Mouse (Mus musculus): ENCODE data around the gene Ktn1. TPM values are rescaled to one million over a fixed set of nuclear protein-coding genes. Genes with fewer than 3 reads are reported as not detected.

Ktn1 gene
- total RNA-seq, 2 experiments from 2014 or later = 138 to 173 TPM

DNA sequence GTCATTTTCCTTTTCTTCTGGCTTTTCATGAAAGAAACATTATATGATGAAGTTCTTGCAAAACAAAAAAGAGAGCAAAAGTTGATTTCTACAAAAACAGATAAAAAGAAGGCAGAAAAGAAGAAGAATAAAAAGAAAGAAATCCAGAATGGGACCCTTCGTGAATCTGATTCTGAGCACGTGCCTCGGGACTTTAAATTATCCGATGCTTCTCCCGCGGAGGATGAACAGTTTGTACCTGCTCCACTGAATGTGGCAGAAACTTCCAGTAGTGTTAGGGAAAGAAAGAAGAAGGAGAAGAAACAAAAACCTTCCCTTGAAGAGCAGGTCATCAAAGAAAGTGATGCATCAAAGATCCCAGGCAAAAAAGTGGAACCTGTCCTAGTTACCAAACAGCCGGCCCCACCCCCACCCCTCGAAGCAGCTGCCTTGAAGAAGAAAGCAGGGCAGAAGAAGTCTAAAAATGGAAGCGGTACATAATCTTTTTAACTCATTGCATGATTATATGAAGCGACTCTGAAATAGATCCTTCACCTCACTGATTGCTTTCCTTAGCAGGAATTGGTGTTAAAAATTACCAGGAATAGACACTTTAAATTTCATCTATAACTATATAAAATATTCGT is 15.7 kb downstream of the Ktn1 start:
- intact Hi-C loops (cut with DNase I) = no loop called here
- no peak for DNase-seq

GRCm38 (mm10) chr14:47664470-47664864 is 16.2 kb downstream of the Ktn1 start:
- no peak for DNase-seq
- intact Hi-C loops (cut with DNase I) = no loop called here

GRCm38 (mm10) chr14:47665061-47665778 is 17.0 kb downstream of the Ktn1 start:
- no peak for DNase-seq
- intact Hi-C loops (cut with DNase I) = no loop called here

GRCm38 (mm10) chr14:47668096-47668495 is 19.8 kb downstream of the Ktn1 start:
- intact Hi-C loops (cut with DNase I) = no loop called here
- no peak for DNase-seq

DNA sequence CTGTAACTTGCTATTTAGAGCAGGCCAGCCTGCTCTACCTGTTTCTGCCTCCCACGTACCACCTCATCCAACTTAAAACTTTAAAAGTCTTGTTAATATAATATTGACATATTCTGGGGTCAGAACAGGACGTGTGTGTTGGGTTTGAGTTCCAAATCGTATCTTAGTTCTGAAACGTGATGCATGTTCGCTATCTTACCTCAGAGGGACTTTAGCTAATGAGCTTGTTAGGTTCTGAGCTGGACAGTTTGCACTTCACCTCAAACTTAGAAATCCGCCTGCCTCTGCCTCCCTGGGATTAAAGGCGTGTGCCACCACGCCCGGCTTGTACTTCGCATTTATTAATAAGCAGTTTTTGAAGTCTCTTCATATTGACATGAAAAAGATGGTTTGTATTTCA is 34.6 kb downstream of the Ktn1 start:
- no peak for DNase-seq
- intact Hi-C loops (cut with DNase I) = no loop called here

DNA sequence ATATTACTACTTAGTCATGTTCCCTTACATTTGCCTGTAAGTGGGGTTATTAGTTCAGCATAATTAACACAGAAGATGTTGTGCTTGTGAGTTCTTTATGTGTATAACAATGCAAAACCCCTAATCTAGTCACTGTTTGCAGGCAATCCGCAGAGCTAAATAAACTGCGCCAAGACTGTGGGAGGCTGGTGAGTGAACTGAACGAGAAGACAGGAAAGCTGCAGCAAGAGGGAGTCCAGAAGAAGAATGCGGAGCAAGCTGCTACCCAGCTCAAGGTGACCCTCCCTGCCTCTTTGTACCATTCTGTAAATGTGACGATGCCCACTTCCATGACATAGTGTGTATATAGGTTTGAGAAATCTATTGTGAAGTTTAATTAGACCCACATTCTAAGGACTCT is 36.3 kb downstream of the Ktn1 start:
- DNase-seq = no peak
- intact Hi-C loops (cut with DNase I) = no loop called here

GRCm38 (mm10) chr14:47699126-47699525 is 50.9 kb downstream of the Ktn1 start:
- DNase-seq = no peak
- intact Hi-C loops (cut with DNase I) = no loop called here

- intact Hi-C loops (cut with DNase I) = no loop called here
- no peak for DNase-seq
Measured at GRCm38 (mm10) chr14:47709546-47709945, 61.3 kb downstream of the Ktn1 start.

DNA sequence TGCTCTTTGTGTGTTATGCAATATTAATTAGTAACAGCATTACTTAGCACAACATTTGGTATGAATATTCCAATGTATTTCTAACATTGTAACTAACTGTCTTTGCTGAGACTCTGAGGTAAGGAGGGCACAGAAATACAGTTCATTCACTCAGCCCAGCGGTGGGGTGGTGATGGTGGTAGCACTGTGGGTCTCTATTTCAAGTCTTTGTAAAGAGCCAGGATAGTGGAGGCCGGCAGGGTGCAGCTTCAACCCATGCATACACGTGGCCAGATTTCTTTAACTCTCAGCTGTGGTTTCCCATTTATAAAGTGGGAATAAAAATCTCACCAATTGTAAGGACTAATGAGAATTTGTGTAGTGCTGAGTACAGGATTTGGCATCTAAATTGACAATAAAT is 67.5 kb downstream of the Ktn1 start:
- intact Hi-C loops (cut with DNase I) = no loop called here
- no peak for DNase-seq

GRCm38 (mm10) chr14:47717916-47718606 is 69.8 kb downstream of the Ktn1 start:
- intact Hi-C loops (cut with DNase I) = no loop called here

GRCm38 (mm10) chr14:47720023-47720422 is 71.8 kb downstream of the Ktn1 start:
- intact Hi-C loops (cut with DNase I) = no loop called here
- DNase-seq = no peak

More at GRCm38 (mm10) chr14:47717916-47718606, 69.8 kb downstream of the Ktn1 start:
- no peak for DNase-seq

GRCm38 (mm10) chr14:47723035-47723434 is 74.8 kb downstream of the Ktn1 start:
- no peak for DNase-seq
- intact Hi-C loops (cut with DNase I) = no loop called here

- intact Hi-C loops (cut with DNase I) = loop anchor here (5.0 kb wide), 1 partner anchor 41 kb away; no protein-coding TSS in a partner anchor
- DNase-seq = no peak
Measured at GRCm38 (mm10) chr14:47728594-47728993, 80.3 kb downstream of the Ktn1 start.

DNA sequence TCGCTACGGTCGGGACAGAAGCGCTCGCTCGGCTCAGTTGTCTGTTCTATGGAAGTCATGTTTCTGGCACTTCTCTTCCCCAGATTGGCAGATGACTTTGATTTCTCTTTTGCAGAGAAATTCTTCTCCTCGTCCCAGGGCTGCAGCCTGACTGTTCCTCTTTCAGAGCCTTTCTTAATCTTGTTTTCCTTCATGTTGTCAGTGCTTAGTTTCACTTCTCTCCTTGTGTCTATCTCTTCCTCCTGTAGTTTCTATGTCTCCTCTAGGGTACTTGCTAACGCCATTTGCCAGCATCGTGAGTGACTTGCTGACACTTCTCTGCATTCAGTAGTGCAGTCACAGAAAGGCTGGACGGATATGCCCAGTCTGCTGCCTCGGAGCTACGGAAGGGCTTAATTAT is 87.1 kb downstream of the Ktn1 start:
- intact Hi-C loops (cut with DNase I) = no loop called here

DNA sequence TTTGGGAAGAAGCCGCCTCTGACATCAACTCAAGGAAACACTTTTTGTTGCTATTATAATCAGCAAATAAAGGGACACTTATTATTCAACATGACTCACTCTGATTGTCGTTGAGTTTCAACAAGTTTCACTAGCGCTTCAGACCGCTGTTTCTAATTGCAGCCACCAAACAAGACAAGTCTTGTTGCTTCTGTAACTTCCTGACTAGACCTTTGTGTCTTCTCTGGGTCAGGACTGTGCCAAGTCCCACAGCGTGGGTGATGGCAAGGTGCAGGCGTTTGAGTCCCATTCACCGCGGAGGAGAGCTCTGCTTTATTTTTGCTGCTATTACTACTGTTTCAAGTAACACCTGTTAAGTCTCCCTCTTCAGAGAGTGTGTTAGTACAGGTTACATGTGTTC is 88.2 kb downstream of the Ktn1 start:
- DNase-seq = no peak
- intact Hi-C loops (cut with DNase I) = no loop called here

More for the DNA sequence above, 87.1 kb downstream of the Ktn1 start:
- DNase-seq = no peak

DNA sequence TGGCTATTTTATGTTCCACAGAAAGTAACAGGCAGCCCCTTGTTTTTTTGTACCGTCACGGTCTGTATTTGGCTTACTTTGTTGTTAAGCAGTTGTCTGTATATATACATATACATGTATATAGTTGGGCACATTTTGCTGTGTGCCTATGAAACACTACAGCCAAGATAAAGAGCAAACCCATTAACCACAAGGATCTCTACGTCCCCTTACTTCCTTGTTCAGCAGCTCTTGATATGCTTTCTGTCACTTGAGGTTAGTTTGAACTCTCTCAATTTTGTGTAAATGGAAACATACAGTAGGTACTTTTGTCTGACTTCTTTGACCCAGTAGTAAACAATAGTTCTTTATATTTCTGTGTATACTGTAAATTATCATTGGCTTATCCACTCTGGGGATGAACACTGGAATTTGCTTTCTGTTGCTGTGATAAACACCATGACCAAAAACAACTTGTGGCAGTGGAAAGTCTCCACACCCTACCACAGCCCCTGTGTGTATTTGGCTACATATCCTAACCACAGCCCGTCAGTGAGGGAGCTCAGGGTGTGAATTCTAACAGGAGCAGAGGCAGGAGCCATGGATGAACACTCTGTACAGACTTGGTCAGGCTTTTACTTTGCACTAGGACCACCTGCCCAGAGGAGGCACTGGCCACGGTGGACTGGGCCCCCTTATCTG is 92.2 kb downstream of the Ktn1 start:
- DNase-seq = no peak
- intact Hi-C loops (cut with DNase I) = no loop called here

DNA sequence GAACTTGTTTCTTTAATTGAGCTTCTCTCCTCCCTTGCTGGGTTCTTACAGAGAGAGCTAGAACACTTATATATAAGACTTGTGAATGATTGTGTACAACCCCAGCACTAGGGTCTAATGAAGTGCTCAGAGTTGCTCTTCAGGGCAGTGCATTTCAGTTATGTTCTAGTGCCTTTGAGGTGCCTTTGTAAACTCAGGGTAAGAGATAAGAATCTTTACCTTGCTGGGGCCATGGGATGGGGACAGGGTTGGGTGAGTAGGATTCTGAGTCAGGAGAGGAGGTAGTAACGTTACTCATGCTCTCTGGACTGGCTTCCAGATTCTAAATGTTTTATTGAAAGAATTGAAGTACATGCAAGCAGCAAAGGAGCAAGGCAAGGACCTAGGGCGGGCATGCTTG is 92.8 kb downstream of the Ktn1 start:
- DNase-seq = no peak
- intact Hi-C loops (cut with DNase I) = no loop called here

DNA sequence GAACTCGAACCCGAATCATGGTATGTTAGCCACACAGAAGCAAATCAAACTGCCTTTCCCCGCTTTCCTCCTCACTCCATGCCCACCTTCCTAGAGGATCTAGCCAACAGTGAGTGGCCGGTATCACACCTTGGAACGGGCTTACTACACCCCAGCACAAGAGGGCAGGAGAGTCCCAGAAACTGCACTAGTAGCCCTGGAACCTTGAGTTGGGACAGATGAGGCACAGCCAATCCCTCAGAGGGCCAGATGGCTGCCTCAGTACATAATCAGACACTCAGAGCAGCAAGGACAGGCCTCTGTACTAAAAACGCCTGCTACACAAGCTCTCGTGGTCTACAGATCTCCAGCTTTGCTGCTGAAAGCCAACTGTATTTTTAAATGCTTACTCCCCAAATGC is 94.4 kb downstream of the Ktn1 start:
- intact Hi-C loops (cut with DNase I) = no loop called here
- no peak for DNase-seq

DNA sequence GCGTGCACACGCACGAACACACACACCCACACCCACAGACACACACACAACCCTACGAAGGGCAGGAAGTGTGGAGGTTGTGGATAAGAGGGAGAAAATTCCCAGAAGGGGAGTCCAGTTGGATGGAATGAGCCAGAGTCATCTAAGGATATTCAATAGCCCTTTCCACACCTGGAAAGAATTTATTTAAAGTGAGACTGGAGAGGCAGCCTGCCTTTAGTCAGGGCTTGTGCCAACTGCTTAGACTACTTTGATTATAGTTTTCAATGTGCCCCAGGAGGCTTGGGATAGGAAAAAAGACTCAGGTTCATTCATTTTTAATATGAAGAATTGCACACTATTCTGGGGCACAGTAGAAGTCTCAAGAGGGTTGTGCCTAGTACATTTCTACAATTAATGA is 96.8 kb downstream of the Ktn1 start:
- no peak for DNase-seq
- intact Hi-C loops (cut with DNase I) = no loop called here

DNA sequence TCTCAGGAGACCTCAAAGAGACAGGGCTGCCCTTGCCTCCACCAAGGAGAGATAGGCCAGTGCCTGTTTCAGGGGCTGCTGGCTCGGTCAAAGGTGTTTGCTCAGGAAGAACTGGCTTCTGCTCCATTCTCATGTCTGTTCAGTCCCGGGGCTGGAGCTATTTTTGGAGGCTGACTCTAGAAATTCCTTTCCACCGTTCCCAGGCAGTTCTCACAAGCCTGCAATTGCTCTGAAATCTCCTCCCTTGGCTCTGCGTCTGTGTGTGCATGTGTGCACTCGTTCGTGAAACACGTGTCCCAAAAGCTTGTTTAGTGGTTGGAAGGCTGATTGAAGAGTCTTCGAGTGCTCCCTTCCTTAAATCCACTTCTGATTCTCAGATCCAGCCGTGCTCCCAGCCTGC is 99.3 kb downstream of the Ktn1 start:
- peak in 1 of 2 experiments; percentile 25 for DNase-seq
- intact Hi-C loops (cut with DNase I) = no loop called here

GRCm38 (mm10) chr14:47748714-47749113 is 100.5 kb downstream of the Ktn1 start:
- DNase-seq = no peak
- intact Hi-C loops (cut with DNase I) = no loop called here

Data from gastrocnemius, postnatal 36 days (tissue).